Mouse (Mus musculus): ENCODE measurements around the gene Dzip1l.

GRCm38 (mm10) chr9:99620196-99620595, 9.1 kb upstream of the Dzip1l start:
- TF ChIP-seq CTCF (IDR thresholded peaks at IDR 0.05; ENCODE audit: low read depth, low read length) (no peak), EP300 (IDR thresholded peaks at IDR 0.05; ENCODE audit: insufficient read depth, low read depth, low read length) (no peak), POLR2A (IDR thresholded peaks at IDR 0.05; ENCODE audit: insufficient read depth, low read length) (no peak)

Data from ES-Bruce4 (cell line).